Mouse (Mus musculus) thymus, adult 2 months (tissue): Measurements from ENCODE around the gene Rsu1.

Experiments used
- CTCF ChIP-seq: fragments of 200-500 bp; IDR thresholded peaks from 2 replicates; pipeline ENCODE4 v1.5.1; 2012; ENCODE audit warnings: mild to moderate bottlenecking, control low read depth, low read length, moderate library complexity, borderline replicate concordance; ENCODE audit not compliant: control insufficient read depth, poor library complexity, insufficient read depth; ENCODE audit errors: extremely low read depth
- POLR2A ChIP-seq: fragments of 200-500 bp; IDR thresholded peaks from 2 replicates; pipeline ENCODE4 v1.6.1; 2012; ENCODE audit warnings: mild to moderate bottlenecking, low read length, control low read depth, moderate library complexity; ENCODE audit not compliant: control insufficient read depth, poor library complexity, insufficient read depth; ENCODE audit errors: extremely low read depth

GRCm38 (mm10) chr2:13084223-13084622 is 187.0 kb downstream of the Rsu1 start:
- no peak for TF ChIP-seq CTCF
- TF ChIP-seq POLR2A = no peak
